Mouse (Mus musculus) lung, adult 2 months (tissue): ENCODE measurements around the gene Pgd.

Experiments used
- CTCF ChIP-seq: fragments of 200-500 bp; IDR thresholded peaks from 2 replicates; pipeline ENCODE4 v1.5.1; 2011; ENCODE audit warnings: mild to moderate bottlenecking, low read length, control low read depth; ENCODE audit not compliant: insufficient read depth
- POLR2A ChIP-seq: fragments of 200-500 bp; IDR thresholded peaks from 2 replicates; pipeline ENCODE4 v1.6.1; 2011; ENCODE audit warnings: low read depth, mild to moderate bottlenecking, control low read depth, low read length, borderline replicate concordance; ENCODE audit errors: extremely low read depth

- TF ChIP-seq POLR2A, result no peak
- no peak for TF ChIP-seq CTCF
These were observed 15.8 kb downstream of the Pgd start for GRCm38 (mm10) chr4:149150721-149151120.
